Mouse (Mus musculus) heart, adult 11 months (tissue): ENCODE results near the gene Cnpy1.

Experiments used
- DNase-seq: peaks from one replicate; pipeline ENCODE4 v3.0.0; 2022

Gene Cnpy1

DNA sequence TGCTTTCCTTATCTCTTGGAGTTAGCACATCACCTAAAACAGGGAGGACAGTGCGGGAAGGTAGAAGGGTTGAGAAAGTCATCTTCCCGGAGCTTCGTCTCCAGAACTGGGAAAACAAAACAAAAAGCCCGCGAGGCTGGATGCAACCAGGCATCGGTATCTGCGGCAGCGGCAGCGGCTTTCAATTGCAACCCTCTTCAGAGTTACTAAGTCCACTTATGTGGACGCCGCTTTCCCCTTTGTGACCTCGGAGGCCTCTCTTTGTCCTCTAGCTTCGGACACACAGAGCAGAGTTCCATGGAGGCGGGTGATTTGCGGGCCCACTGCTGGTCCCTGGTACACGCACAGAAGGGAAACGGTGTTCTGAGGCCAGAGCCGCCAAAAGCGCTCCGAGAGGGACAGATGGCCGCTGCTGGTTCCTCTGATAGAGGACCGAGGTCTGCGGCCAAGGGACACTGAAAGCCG is 83.6 kb downstream of the Cnpy1 start:
- no peak for DNase-seq

GRCm38 (mm10) chr5:28161383-28161937 is 84.1 kb downstream of the Cnpy1 start:
- DNase-seq, result no peak

DNA sequence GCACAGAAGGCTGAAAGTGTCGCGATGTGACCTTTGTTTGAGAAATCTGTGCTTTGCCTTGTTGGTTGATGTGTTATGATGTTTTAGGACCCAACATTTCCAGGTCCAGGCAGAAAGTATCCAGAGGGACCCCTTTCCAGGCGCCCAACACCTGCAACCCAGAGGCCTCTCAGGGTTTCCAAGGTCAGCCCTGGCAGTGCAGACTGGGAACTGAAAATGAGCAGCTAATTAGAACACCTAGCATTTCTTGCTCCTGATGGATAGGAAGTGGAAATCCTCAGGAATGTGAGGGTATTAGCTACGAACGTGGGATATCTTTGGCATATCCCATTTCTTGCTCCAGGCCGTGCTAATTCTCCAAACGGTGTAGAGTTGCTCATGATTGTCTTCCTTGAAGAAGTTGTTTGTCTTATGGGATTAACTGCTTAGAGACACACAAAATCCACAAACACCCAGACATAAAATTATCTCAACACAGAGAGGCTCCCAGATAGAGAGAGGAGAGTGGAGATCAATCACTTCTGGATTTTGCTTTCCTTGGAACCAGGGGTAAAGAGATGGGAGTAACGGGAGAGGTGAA is 85.6 kb downstream of the Cnpy1 start:
- DNase-seq, result no peak

DNA sequence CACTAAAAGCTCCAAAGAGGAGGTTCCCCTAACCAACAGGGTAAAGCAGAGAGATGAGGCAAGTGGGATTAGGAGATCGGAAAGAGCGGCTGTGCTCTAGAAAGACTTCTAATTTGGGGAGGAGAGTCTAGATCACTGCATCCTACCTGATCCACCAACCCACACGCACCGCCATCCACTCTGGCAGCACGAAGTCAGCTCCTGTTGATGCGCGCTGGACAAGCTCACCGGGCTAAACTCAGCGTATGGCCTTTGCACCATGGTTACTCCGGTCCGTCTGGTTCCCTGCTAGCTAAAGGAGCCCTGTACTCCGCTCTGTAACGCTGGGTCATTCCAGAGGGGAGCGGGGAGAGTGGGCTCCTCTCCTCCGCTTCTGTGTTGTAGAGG is 86.5 kb downstream of the Cnpy1 start:
- DNase-seq, result peak; percentile 75

DNA sequence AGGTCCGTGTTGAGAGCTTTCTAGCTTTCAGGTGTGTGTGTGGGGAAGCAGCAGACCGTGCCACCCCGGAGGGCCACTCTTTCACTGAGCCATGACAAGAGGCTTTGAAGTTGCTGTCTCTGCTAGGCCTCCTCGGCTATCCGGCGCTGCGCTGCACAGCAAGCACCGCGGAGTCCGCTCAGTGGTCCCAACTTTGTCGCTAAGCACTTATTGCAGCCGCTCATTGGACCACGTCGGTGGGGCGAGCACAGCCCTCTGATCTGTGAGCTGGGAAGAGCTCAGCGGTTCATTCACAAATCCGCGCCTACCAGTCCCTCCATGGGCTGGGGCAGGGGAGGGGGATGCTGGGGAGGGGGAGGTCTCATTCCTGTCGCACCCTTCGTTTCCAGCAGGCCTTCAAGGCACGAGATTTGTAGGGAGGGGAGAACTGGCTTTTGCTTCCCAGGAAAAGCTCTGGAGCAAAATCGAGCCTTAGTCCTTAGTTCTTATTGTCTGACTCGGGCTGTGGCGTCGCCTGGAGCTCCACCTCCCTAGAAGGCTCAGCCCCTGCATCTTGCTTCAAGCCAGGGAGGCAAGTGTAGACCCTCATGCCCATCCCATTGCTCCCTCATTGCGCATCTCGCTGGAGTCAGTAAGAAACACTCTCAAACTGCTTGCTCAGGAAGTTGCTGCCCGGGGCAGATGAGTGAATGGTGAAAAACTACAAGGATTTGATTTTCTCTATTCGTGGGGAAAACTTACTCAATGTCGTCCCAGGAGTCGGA is 87.1 kb downstream of the Cnpy1 start:
- peak; percentile 84 for DNase-seq

DNA sequence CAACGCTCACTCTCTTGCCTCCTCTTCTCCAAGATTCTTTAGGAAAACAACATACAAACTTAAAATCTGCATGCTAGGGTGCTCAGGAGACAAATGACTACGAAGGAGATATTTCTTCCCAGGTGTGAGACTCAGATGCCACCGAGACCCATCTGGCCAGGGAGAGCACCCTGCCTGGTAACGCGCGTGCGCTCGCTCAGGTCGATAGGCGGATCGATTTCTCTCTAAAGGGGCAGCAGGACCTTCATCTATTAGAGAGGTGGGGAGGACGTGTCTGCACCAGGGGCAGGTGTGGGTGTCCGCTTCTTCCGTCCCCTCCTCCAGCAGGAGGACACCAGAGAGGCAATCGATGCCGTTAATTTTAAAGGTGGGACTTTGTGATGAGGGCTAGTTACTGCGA is 87.8 kb downstream of the Cnpy1 start:
- no peak for DNase-seq

GRCm38 (mm10) chr5:28157044-28157730 is 88.4 kb downstream of the Cnpy1 start:
- DNase-seq, result no peak
